Mouse (Mus musculus): ENCODE measurements around the gene Tppp2. TPM values are rescaled to one million over a fixed set of nuclear protein-coding genes. Genes with fewer than 3 reads are reported as not detected.
A peak's percentile ranks its signal among the peaks of the same experiment; 100 is the strongest.
"Not testable (repeated sequence)": the region's sequence is repeated elsewhere in the genome, so short reads cannot be mapped to it uniquely, and the experiment has no call there.

The Tppp2 gene
- total RNA-seq, 1 experiment from 2014 or later = not detected

DNA sequence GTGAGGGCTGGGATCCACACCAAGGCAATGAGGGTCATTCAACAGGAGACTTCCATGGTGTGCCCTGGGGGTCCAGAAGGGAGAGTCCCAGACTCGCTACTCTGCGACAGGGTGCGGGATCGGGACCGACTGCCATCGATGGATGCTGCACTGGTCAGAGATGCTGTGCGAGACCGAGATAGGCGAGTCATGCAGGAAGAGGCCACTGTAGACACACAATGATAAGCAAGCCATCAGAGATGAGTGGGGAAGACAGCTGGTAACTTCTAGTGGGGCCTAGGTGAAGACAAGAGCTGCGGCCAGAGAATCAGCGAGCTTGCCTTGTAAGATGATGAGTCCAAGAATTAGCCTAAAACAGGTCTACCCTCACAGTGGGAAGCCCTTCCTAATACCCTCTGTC lies 12.1 kb upstream of the Tppp2 start:
- ATAC-seq (replicated peaks; ENCODE audit: low read depth, poor library complexity, severe bottlenecking) = peak; percentile 42; the same call in 1 of the 2 replicates

DNA sequence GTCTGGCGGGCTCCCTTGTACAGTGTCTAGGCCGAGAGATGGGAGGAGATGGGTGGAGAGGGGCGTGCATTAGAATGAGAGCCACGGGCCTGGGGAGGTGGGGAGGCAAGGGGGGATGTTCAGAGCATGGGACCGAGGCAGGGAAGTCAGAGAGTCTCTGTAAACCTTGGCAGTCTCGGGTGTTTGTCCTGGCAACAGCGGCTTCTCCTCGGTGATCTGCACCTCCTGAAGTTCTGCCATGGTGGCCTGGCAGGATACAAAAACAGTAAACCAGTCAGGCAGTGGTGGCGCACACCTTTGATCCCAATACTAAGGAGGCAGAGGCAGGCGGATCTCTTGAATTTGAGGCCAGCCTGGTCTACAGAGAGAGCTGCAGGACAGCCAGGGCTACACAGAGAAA lies 6.9 kb upstream of the Tppp2 start:
- ATAC-seq (replicated peaks; ENCODE audit: low read depth, poor library complexity, severe bottlenecking) = no peak

DNA sequence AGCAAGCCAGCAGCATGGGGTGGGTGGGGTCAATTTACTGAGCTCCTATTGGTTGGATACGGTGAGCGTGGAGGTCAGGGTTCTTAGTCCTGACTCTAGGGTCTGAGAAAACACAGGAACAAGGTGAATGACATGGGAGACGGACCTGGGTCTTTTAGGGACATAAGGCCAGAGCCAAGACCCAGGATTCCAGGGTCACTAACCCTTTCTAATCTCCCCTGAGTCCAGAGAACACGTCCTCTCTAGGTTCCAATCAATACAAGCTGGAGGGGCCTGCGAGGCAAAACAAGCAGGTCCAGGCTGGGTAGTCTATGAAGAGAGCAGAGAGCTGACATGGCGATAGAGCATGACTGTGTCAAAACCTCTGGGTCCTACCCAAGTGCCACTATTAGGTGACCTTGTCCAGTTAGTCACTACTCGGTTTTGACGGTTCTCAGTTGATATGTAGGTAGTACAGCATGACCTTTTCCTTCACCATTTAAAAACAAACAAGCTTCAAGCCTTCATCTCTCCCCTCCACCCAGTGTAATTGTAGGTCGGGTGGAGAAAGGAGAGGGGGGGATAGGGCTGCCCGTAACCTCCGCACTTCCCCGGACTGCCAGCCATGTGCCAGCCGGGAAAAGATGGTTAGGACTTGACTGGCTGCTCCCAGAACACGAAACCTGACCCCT lies 5.7 kb upstream of the Tppp2 start:
- no peak for ATAC-seq (replicated peaks; ENCODE audit: low read depth, poor library complexity, severe bottlenecking)

DNA sequence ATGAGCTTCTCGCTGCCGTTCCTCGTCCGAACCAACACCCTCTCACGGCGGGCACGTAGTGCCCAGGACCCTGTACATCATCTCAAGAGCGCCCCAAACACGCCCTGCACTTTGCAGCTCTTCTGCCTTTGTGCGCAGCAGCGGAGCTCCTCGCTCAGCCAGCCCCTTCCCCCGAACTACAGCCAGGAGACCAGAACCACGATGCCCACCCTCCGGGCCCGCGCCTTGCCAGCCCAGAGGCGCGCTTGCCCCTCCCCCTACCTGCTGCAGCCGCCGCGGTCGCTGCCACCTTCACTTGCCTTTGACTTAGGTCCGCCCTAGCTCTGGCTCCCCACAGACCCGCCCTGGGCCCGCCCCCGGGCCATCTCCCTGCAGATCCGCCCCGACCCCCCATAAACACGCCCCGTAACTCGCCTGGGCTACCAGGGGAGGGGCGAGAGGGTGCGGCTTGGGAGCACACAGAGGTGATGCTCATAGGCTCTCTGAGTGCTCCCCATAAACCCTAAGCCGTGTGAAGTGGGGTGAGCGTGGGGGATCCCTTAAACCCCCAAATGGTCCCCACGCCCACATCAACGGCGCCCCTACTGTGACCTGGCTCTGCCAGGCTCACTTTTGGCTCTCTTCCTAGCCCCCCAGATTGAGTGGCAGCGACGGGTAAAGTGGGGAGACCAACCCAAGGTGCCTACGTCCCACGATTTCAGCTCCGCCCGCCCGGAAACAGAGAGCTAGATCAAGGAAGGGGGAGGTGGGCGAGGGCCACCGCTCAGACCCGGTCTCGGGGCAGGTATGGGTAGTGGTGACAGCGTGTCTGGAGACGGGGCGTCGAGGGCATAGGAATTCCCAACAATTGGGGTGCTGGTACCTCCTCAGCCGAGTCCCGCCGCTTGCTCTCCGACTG lies 4.9 kb upstream of the Tppp2 start:
- ATAC-seq (replicated peaks; ENCODE audit: low read depth, poor library complexity, severe bottlenecking) = peak; percentile 79

DNA sequence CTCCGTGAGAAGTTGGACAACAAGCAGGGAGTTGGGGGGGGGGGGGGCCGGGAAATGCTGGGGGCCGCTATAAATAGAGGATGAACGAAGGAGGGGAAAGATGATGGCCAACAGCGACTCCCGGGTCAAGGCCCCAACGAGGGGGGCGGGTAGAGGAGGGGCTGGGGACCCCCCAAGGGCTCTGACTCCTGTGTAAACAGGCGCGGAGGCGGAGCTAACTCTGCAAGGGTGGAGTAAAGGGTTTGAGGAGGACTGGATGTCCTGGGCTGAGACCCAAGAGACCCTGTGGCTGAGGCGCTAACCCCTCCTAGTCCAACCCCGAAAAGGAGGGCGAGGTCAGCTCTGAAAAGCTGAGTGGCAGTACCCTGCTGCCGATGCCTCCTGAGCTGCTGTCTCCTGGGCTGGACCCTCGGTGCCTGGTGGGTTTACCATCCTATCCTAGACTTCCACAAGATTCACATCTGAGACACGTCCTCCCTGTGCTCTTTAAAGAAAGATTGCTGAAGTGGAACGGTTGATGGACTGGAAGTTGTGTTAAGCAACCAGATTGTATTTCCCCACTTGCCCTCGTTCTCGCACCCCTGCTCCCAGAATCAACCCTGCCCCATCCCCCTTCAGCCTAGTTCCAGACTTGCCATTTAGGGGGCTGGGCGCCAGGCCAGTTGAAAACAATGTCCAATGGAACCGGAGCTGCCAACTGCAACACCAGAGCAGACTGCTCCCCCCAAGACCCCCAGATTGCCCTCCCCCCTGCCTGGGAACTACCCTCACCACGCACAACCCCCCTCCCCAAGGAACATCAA lies 4.1 kb upstream of the Tppp2 start, which contains the start of gene Ndrg2:
Gene Ndrg2, minus strand, starts transcription at position 199 of the 803 bp plus-strand sequence.
- ATAC-seq (replicated peaks; ENCODE audit: low read depth, poor library complexity, severe bottlenecking) = 0 out of 2 replicates have a peak, but pooled peaks have one; percentile 23

DNA sequence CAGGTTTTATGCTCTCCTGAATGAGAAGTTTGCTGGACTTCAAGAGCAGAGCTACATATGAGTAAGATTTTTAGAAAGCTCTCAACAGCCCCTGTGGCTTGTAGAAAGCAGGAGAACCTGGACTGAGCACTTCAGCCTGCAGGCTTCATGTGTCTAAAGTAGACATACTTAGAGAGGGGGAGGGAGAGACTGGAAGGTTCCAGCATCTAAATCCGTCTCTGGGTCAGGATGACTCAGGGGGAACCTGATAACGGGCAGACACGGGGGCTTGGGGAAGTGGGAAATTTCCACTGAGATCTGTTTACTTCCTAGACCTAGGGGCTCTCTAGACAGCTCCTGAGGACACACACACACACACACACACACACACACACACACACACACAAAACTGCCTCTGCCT lies 3.2 kb upstream of the Tppp2 start:
- peak; percentile 13; the same call in 1 of the 2 replicates for ATAC-seq (replicated peaks; ENCODE audit: low read depth, poor library complexity, severe bottlenecking)

GRCm38 (mm10) chr14:51916539-51916938 lies 1.7 kb upstream of the Tppp2 start:
- ATAC-seq (replicated peaks; ENCODE audit: low read depth, poor library complexity, severe bottlenecking) = no peak

DNA sequence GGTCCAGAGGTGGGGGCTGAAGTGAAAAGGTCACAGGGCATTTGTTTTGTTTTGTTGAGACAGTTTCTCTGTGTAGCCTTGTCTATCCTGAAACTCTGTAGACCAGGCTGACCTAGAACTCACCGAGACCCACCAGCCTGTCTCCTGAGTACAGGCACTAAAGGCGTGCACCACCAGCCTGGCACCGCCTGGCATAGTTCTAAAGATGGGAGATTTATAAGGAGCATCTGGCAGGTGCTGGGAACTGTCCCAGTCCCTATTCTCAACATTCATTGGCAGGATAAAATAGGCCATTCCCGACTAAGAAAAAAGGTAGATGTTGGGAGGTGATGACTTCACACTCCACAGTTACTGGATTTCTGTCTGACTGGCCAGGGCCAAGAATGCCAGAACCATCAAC lies 741 bp downstream of the Tppp2 start:
- ATAC-seq (replicated peaks; ENCODE audit: low read depth, poor library complexity, severe bottlenecking) = no peak

DNA sequence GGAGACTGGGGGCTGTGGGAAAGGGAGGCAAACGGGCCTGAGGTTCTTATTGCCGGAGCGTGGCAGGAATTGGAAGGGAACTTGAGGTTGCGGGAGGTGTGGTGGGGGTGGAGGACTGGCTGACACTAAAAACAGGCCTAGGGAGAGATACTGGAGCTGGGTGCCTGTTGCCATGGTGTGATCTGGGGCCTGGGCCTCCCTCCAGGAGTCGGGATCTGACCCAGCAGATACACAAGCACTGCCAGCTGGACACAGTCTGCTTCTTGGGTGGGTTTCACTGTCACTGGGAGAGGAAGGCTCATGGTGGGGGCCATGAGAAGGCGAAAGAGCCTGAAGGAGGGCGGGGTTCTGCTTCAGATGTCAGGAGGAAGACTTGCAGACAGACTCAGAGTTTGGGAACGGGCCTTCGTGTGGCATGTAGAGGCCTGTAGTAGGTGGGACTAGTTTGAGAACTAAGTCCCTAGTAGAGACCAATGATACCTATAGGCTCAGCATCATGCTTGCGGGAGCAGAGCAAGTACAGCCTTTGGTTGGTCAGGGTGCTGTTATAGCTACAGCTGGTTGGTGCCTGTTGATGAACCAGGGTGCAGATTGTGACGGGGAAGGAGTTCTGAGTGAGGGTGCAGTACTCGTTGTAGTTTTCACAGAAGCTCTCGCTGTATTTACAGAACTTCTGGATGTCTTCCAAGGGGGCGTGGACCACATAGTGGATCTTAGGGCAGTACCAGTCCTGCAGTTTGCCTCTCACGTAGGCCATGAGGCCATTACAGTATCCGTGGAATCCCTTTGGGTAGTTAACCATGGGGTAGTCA lies 3.7 kb downstream of the Tppp2 start:
- no peak for ATAC-seq (replicated peaks; ENCODE audit: low read depth, poor library complexity, severe bottlenecking)

- ATAC-seq (replicated peaks; ENCODE audit: low read depth, poor library complexity, severe bottlenecking) = no peak
Measured at GRCm38 (mm10) chr14:51922571-51922865, 4.3 kb downstream of the Tppp2 start, which contains the start of gene Rnase13. Gene Rnase13 (minus strand): TSS chr14:51922773.

DNA sequence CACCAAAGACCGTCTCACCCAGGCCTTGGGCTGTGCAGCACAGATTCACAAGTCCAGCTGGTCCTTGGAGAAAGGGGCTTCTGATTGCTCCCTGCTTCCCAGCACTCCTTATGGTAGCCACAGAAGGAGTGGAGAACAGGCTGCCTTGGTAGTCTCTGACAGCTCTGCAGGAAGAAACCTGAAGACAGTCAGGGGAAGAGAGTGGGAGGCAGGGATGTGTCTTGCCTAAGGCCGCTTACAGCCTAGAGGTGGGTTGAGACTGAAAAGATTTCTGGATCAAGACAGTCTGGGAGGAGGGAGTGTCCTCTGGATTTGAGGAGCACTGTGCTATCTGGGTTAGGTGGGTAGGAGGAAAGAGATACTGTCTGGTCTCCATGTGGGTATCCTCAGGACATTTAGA lies 4.7 kb downstream of the Tppp2 start:
- no peak for ATAC-seq (replicated peaks; ENCODE audit: low read depth, poor library complexity, severe bottlenecking)

- no peak for ATAC-seq (replicated peaks; ENCODE audit: low read depth, poor library complexity, severe bottlenecking)
Measured at GRCm38 (mm10) chr14:51923492-51923891, 5.3 kb downstream of the Tppp2 start.

DNA sequence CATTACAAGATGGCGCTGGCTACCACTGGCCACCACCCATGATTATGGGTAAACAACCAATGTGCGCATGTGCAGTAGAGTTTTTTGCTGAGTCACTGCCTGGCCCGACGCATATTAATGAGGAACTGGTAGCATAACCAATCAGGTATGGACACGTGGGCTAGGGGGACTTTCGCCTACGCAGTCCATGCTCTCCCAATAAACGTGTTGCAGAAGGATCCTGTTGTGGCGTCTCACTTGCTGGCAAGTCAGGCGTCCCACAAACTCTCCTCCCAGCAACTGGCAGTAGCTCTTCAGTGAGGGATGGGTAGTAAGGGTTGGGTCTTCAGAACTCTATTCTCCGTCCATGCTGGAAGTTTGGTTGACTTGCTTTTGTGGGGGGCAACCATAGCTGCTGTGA lies 8.7 kb downstream of the Tppp2 start:
- ATAC-seq (replicated peaks; ENCODE audit: low read depth, poor library complexity, severe bottlenecking) = not testable (repeated sequence)

DNA sequence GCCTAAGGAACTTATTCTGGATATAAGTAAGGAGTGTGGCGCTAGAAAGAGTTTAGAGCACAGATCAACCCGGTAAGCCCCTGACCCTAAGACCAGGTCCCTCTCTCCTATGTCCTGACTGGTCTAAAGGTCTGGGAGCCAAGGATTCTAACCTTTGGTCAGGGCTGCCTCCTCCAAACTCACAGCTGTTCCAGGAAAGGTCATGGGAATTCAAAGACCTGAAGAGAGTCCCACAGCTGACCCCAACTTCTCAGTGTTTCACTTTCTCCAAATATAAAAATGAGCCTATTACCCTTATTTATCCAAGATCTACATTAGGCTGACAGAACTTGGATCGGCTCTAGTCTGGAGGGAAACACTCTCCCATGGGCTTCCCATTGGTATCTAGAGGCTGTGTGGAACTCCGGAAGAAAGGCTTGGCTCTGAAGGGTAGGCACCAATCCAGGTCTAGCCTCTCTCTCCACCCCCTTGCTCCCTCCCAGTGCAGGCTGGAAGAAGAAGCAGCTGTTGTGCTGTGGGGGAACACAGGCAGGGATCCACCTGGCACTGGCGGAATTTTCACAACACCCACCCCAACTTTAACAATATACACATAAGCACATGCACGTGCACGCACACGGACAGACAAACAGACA lies 11.2 kb downstream of the Tppp2 start:
- ATAC-seq (replicated peaks; ENCODE audit: low read depth, poor library complexity, severe bottlenecking) = no peak

DNA sequence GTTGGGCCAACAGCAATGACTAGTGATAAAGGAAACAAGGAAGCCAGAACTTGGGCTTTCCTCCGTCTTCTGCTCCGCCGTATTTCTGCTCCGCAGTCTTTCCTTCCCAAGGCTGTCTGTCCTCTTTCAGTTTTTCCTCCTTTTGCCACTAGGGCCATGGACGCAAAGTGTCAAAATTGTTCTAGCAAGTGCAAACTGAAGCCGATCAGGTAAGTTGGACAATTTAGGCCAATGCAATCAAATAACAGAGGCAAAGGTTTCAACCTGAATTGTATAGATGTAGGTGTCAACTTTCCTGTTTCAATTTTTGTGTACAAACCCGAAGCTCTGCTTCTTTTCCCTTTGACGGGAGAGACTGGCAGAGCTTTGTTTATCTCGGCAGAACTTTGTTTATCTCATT lies 11.7 kb downstream of the Tppp2 start:
- no peak for ATAC-seq (replicated peaks; ENCODE audit: low read depth, poor library complexity, severe bottlenecking)

- ATAC-seq (replicated peaks; ENCODE audit: low read depth, poor library complexity, severe bottlenecking) = peak; percentile 93
Measured at GRCm38 (mm10) chr14:51930824-51931223, 12.6 kb downstream of the Tppp2 start.

DNA sequence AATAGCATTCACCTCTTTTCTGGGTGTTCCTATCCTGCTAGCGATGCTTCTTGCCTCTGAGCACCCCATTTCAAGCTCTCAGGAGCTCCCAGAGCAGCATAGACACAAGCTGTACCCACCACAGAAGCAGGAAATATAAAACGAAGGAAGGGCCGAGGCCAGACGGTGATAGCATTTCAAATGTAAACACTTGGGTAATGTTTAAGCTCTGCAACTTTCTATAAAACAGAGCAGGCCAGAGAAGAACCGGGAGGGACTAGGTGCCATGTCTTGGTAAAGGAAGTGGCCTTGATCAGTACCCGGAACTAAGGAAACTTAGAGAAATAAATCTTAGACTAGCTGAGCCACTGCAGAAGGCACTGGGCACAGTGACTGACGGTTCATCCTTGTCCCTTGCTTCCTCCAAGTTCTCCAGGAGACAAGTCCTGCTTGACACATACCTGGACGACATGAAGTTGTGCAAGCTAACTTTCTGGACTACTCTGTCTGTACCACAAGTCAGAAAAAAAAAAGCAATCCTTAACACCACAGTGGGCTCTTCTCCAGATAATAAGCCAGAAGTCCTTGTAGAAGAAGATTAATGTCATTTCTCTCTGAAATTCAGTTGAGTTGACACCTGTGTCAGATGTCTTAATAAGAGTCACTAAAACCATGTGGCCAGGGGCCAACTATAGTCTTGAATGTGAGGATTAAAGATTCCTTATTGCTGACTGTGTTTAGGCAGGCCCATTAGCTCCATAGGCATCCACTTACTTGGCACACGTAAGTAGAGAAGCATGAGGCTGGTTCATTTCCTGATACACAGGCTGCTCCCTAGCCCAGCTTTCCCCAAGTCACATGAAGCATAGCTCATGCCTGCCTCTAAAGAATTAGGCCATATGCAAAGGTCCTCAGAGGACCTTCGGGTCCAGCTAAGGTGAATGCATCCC lies 14.1 kb downstream of the Tppp2 start:
- no peak for ATAC-seq (replicated peaks; ENCODE audit: low read depth, poor library complexity, severe bottlenecking)

- ATAC-seq (replicated peaks; ENCODE audit: low read depth, poor library complexity, severe bottlenecking) = no peak
Measured at GRCm38 (mm10) chr14:51939005-51939404, 20.8 kb downstream of the Tppp2 start.

Measured in common myeloid progenitor, adult 5-6 weeks (primary cell).